Mouse (Mus musculus): ENCODE results near the gene Col11a1. TPM values are rescaled to one million over a fixed set of nuclear protein-coding genes. Genes with fewer than 3 reads are reported as not detected.

Col11a1 gene
- polyA plus RNA-seq (2012; fragmentation: generic; extraction: Trizol), result 10 to 100 TPM in 1 of 2 experiments, under 1 TPM in 1; 0.19 to 27.7 TPM

DNA sequence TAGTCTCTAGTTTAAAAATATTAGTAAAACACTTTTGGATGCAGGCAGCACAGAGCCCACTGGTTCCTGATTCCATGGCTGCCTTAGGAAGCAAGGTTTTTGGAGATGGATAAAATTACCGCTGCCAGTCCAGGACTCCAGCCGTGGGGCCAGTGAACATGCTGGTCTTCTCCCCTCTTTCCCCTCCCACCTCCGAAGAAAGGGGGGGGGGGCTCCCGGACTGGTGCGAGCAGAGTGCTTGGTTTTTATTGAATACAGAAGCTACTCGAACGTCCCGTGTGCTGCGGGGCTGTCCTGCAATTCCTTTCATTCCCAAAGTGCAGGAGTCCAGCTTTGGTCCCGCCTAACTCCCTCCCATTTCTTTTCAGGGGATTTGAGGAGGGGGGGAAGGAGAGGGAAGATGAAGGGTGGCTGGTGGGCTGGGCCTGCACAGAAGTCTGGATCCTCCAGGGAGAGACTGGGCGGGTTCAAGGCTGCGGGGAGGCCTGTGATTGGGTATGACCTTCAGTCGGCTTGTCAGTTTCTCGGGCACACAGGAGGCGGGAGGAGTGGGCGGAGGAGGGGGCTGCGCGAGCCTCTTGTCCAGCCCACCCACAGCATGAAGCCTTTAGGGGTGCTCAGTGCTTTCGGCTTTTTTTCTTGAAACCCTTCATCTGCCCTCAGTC is at the start of gene Col11a1:
Gene Col11a1 (plus strand): TSS at position 570 of the 665 bp plus-strand sequence.

